Mouse (Mus musculus) liver, postnatal 0 days (tissue): ENCODE data around the gene Tm7sf3.

Source experiments
- CTCF ChIP-seq: sonication (generic); IDR thresholded peaks from 2 replicates; pipeline ENCODE4 v1.5.1; 2016; ENCODE audit warnings: antibody characterized with exemption, low read depth
- EP300 ChIP-seq: IDR thresholded peaks from 2 replicates; pipeline ENCODE4 v1.6.1; 2016; ENCODE audit warnings: antibody characterized with exemption, low read depth, mild to moderate bottlenecking

GRCm38 (mm10) chr6:146628123-146628522 lies 14.5 kb downstream of the Tm7sf3 start:
- TF ChIP-seq CTCF (no peak), EP300 (no peak)
